Mouse (Mus musculus): ENCODE data around the gene Glul. TPM values are rescaled to one million over a fixed set of nuclear protein-coding genes. Genes with fewer than 3 reads are reported as not detected.

The Glul gene
- polyA plus RNA-seq, 1 experiment from 2014 or later = 130 TPM

GRCm38 (mm10) chr1:153904236-153904635 is 4.5 kb downstream of the Glul start:
- H3K9me3 ChIP-seq (ENCODE audit: control insufficient read depth, low read length) = no peaks in the 10 kb centered on the region
- no peak overlapping the region for H3K27ac ChIP-seq (replicated peaks; ENCODE audit: low read depth, low read length)
- no peaks in the 10 kb centered on the region for H3K27me3 ChIP-seq (ENCODE audit: control insufficient read depth, insufficient read depth, low read length)
- no peak for ATAC-seq (ENCODE audit: low FRiP score, low TSS enrichment)
- H3K4me3 ChIP-seq (replicated peaks; ENCODE audit: low read depth, low read length) = no peak overlapping the region
- 96% methylated on average over 14 of the region's 14 CpGs for WGBS
- no peak for DNase-seq
- H3K36me3 ChIP-seq (ENCODE audit: control insufficient read depth, insufficient read depth, low read length) = peaks cover 63% of the 10 kb centered on the region
- no peak overlapping the region for H3K9ac ChIP-seq (replicated peaks; ENCODE audit: low read length)
- H3K4me2 ChIP-seq (ENCODE audit: low read length) = no peak overlapping the region
- H3K4me1 ChIP-seq (ENCODE audit: control insufficient read depth, insufficient read depth, low read length) = peaks cover 22% of the 10 kb centered on the region

GRCm38 (mm10) chr1:153905884-153906283 is 6.1 kb downstream of the Glul start:
- WGBS = 98% methylated on average over 3 of the region's 3 CpGs
- no peak for DNase-seq
- no peak overlapping the region for H3K9ac ChIP-seq (replicated peaks; ENCODE audit: low read length)
- H3K9me3 ChIP-seq (ENCODE audit: control insufficient read depth, low read length) = no peaks in the 10 kb centered on the region
- H3K27ac ChIP-seq (replicated peaks; ENCODE audit: low read depth, low read length) = no peak overlapping the region
- no peak overlapping the region for H3K4me3 ChIP-seq (replicated peaks; ENCODE audit: low read depth, low read length)
- peaks cover 22% of the 10 kb centered on the region for H3K4me1 ChIP-seq (ENCODE audit: control insufficient read depth, insufficient read depth, low read length)
- no peak overlapping the region for H3K4me2 ChIP-seq (ENCODE audit: low read length)
- no peak for ATAC-seq (ENCODE audit: low FRiP score, low TSS enrichment)
- H3K36me3 ChIP-seq (ENCODE audit: control insufficient read depth, insufficient read depth, low read length) = peaks cover 78% of the 10 kb centered on the region
- no peaks in the 10 kb centered on the region for H3K27me3 ChIP-seq (ENCODE audit: control insufficient read depth, insufficient read depth, low read length)

GRCm38 (mm10) chr1:153908208-153908607 is 8.5 kb downstream of the Glul start:
- Histone ChIP-seq H3K9ac (replicated peaks; ENCODE audit: low read length) (no peak overlapping the region), H3K9me3 (ENCODE audit: control insufficient read depth, low read length) (no peaks in the 10 kb centered on the region), H3K36me3 (ENCODE audit: control insufficient read depth, insufficient read depth, low read length) (peaks cover 74% of the 10 kb centered on the region), H3K4me3 (replicated peaks; ENCODE audit: low read depth, low read length) (no peak overlapping the region), H3K4me2 (ENCODE audit: low read length) (no peak overlapping the region), H3K4me1 (ENCODE audit: control insufficient read depth, insufficient read depth, low read length) (0 out of 2 replicates have a peak, but pooled peaks cover under 1% of the 10 kb centered on the region), H3K27me3 (ENCODE audit: control insufficient read depth, insufficient read depth, low read length) (no peaks in the 10 kb centered on the region), H3K27ac (replicated peaks; ENCODE audit: low read depth, low read length) (no peak overlapping the region)
- ATAC-seq (ENCODE audit: low FRiP score, low TSS enrichment) (no peak), DNase-seq (peak; percentile 39)
- 31% methylated on average over 6 of the region's 6 CpGs for WGBS

GRCm38 (mm10) chr1:153908741-153909140 is 9.0 kb downstream of the Glul start:
- Histone ChIP-seq H3K4me1 (ENCODE audit: control insufficient read depth, insufficient read depth, low read length) (no peaks in the 10 kb centered on the region), H3K9me3 (ENCODE audit: control insufficient read depth, low read length) (no peaks in the 10 kb centered on the region), H3K27ac (replicated peaks; ENCODE audit: low read depth, low read length) (no peak overlapping the region), H3K27me3 (ENCODE audit: control insufficient read depth, insufficient read depth, low read length) (no peaks in the 10 kb centered on the region), H3K9ac (replicated peaks; ENCODE audit: low read length) (no peak overlapping the region), H3K4me2 (ENCODE audit: low read length) (no peak overlapping the region), H3K4me3 (replicated peaks; ENCODE audit: low read depth, low read length) (no peak overlapping the region), H3K36me3 (ENCODE audit: control insufficient read depth, insufficient read depth, low read length) (peaks cover 68% of the 10 kb centered on the region)
- 89% methylated on average over 4 of the region's 4 CpGs for WGBS
- ATAC-seq (ENCODE audit: low FRiP score, low TSS enrichment) = no peak
- no peak for DNase-seq

GRCm38 (mm10) chr1:153909213-153909962 is 9.6 kb downstream of the Glul start:
- WGBS = 95% methylated on average over 10 of the region's 10 CpGs
- Histone ChIP-seq H3K36me3 (ENCODE audit: control insufficient read depth, insufficient read depth, low read length) (peaks cover 62% of the 10 kb centered on the region), H3K4me2 (ENCODE audit: low read length) (no peak overlapping the region), H3K4me1 (ENCODE audit: control insufficient read depth, insufficient read depth, low read length) (no peaks in the 10 kb centered on the region), H3K9ac (replicated peaks; ENCODE audit: low read length) (no peak overlapping the region), H3K27me3 (ENCODE audit: control insufficient read depth, insufficient read depth, low read length) (no peaks in the 10 kb centered on the region), H3K9me3 (ENCODE audit: control insufficient read depth, low read length) (no peaks in the 10 kb centered on the region), H3K4me3 (replicated peaks; ENCODE audit: low read depth, low read length) (no peak overlapping the region), H3K27ac (replicated peaks; ENCODE audit: low read depth, low read length) (no peak overlapping the region)
- ATAC-seq (ENCODE audit: low FRiP score, low TSS enrichment) (no peak), DNase-seq (no peak)

GRCm38 (mm10) chr1:153909963-153910291 is 10.2 kb downstream of the Glul start:
- Histone ChIP-seq H3K36me3 (ENCODE audit: control insufficient read depth, insufficient read depth, low read length) (peaks cover 57% of the 10 kb centered on the region), H3K9me3 (ENCODE audit: control insufficient read depth, low read length) (no peaks in the 10 kb centered on the region), H3K4me3 (replicated peaks; ENCODE audit: low read depth, low read length) (no peak overlapping the region), H3K4me2 (ENCODE audit: low read length) (no peak overlapping the region), H3K4me1 (ENCODE audit: control insufficient read depth, insufficient read depth, low read length) (no peaks in the 10 kb centered on the region), H3K27ac (replicated peaks; ENCODE audit: low read depth, low read length) (no peak overlapping the region), H3K27me3 (ENCODE audit: control insufficient read depth, insufficient read depth, low read length) (no peaks in the 10 kb centered on the region), H3K9ac (replicated peaks; ENCODE audit: low read length) (no peak overlapping the region)
- DNase-seq = no peak
- no peak for ATAC-seq (ENCODE audit: low FRiP score, low TSS enrichment)
- WGBS = 94% methylated on average over 9 of the region's 9 CpGs

- no peak for DNase-seq
- Histone ChIP-seq H3K27ac (replicated peaks; ENCODE audit: low read depth, low read length) (no peak overlapping the region), H3K27me3 (ENCODE audit: control insufficient read depth, insufficient read depth, low read length) (no peaks in the 10 kb centered on the region), H3K4me1 (ENCODE audit: control insufficient read depth, insufficient read depth, low read length) (no peaks in the 10 kb centered on the region), H3K4me3 (replicated peaks; ENCODE audit: low read depth, low read length) (no peak overlapping the region), H3K4me2 (ENCODE audit: low read length) (no peak overlapping the region), H3K9me3 (ENCODE audit: control insufficient read depth, low read length) (no peaks in the 10 kb centered on the region), H3K36me3 (ENCODE audit: control insufficient read depth, insufficient read depth, low read length) (peaks cover 52% of the 10 kb centered on the region), H3K9ac (replicated peaks; ENCODE audit: low read length) (no peak overlapping the region)
- 93% methylated on average over 5 of the region's 5 CpGs for WGBS
- ATAC-seq (ENCODE audit: low FRiP score, low TSS enrichment) = no peak
These were observed 10.7 kb downstream of the Glul start for GRCm38 (mm10) chr1:153910423-153910822.

GRCm38 (mm10) chr1:153911276-153911795 is 11.6 kb downstream of the Glul start:
- ATAC-seq (ENCODE audit: low FRiP score, low TSS enrichment) (no peak), DNase-seq (no peak)
- H3K27me3 ChIP-seq (ENCODE audit: control insufficient read depth, insufficient read depth, low read length) = no peaks in the 10 kb centered on the region
- H3K9ac ChIP-seq (replicated peaks; ENCODE audit: low read length) = no peak overlapping the region
- H3K27ac ChIP-seq (replicated peaks; ENCODE audit: low read depth, low read length) = no peak overlapping the region
- H3K9me3 ChIP-seq (ENCODE audit: control insufficient read depth, low read length) = no peaks in the 10 kb centered on the region
- 89% methylated on average over 6 of the region's 6 CpGs for WGBS
- peaks cover 44% of the 10 kb centered on the region for H3K36me3 ChIP-seq (ENCODE audit: control insufficient read depth, insufficient read depth, low read length)
- no peak overlapping the region for H3K4me3 ChIP-seq (replicated peaks; ENCODE audit: low read depth, low read length)
- H3K4me2 ChIP-seq (ENCODE audit: low read length) = no peak overlapping the region
- H3K4me1 ChIP-seq (ENCODE audit: control insufficient read depth, insufficient read depth, low read length) = no peaks in the 10 kb centered on the region

- Histone ChIP-seq H3K4me1 (ENCODE audit: control insufficient read depth, insufficient read depth, low read length) (no peaks in the 10 kb centered on the region), H3K36me3 (ENCODE audit: control insufficient read depth, insufficient read depth, low read length) (peaks cover 18% of the 10 kb centered on the region), H3K4me3 (replicated peaks; ENCODE audit: low read depth, low read length) (no peak overlapping the region), H3K27me3 (ENCODE audit: control insufficient read depth, insufficient read depth, low read length) (no peaks in the 10 kb centered on the region), H3K9me3 (ENCODE audit: control insufficient read depth, low read length) (no peaks in the 10 kb centered on the region), H3K27ac (replicated peaks; ENCODE audit: low read depth, low read length) (no peak overlapping the region), H3K9ac (replicated peaks; ENCODE audit: low read length) (no peak overlapping the region), H3K4me2 (ENCODE audit: low read length) (no peak overlapping the region)
- ATAC-seq (ENCODE audit: low FRiP score, low TSS enrichment) (no peak), DNase-seq (no peak)
- 88% methylated on average over 3 of the region's 3 CpGs for WGBS
These were observed 14.1 kb downstream of the Glul start for GRCm38 (mm10) chr1:153913869-153914268.

Data from midbrain, embryonic 14.5 days (tissue).